Mouse (Mus musculus): Measurements from ENCODE around the gene Tenm4.

DNA sequence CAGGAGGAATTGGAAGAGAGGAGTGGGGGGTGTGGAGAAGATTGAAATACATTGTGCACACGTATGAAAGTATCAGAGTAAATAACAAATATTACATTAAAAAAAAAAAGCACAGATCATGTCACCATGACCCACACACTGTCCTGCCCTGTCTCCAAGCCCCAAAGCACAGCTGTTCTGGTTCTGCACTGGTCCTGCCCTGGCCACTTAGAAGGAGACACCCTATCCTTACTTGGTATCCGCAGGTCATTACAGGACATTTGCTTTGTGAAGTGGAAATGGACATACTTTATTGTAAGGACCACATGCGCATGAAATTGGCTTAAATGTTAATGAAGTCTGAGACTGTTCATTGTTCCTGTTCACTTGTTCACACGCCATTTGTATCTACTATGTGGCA, 510.8 kb downstream of the Tenm4 start:
- no peak for TF ChIP-seq TAL1 (conservative IDR thresholded peaks at IDR 0.05; ENCODE audit: low read depth, low read length)
- TF ChIP-seq GATA1 (IDR thresholded peaks at IDR 0.05; ENCODE audit: borderline replicate concordance, low read length) = no peak
- TF ChIP-seq CTCF (IDR thresholded peaks at IDR 0.05; ENCODE audit: low read depth, low read length) = no peak

Data from G1E (cell line).